Mouse (Mus musculus) lung, postnatal 4 days (tissue): Measurements from ENCODE around the gene Cacna1h.

Experiments
- DNase-seq, 2 experiments: peaks; one replicate each; pipeline ENCODE4 v3.0.0; 2021

Gene Cacna1h

DNA sequence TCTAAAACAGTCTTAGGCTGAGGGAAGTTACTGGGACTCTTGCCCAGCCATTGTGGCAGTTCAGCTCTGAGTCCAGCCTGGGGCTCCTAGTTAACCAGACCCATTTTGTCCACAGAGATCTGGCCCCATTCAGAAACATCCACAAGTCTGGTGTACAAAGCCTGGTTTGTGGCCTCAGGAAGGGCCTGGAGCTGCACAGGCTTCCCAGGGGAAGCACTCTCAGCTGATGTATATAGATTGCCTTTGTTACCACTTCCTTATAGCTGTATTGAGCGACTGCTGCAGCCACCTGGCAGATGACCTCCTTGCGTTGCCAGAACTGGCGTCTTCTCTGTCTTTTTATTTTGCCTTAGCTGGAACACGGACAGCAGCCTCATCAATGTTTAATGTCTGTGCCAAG, 11.5 kb upstream of the Cacna1h start:
- DNase-seq: no peak

DNA sequence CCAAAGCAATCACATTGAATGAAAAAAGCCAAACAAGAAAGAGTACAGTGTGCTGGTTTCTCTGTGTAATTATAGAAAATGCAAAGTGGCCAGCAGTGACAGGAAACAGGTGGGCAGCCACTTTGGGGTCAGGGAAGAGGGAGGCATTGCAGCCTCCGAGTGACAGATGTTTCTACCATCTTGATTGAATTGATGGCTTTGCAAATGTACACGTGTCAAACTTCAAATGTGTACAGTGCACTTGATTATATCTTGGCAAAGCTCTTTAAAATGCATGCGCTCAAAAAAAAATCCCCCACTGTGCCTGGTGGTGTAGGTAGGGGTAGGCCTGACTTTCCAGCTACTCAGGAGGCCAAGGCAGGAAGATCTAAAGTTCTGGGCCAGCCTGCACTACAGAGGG, 9.3 kb upstream of the Cacna1h start:
- DNase-seq: no peak

DNA sequence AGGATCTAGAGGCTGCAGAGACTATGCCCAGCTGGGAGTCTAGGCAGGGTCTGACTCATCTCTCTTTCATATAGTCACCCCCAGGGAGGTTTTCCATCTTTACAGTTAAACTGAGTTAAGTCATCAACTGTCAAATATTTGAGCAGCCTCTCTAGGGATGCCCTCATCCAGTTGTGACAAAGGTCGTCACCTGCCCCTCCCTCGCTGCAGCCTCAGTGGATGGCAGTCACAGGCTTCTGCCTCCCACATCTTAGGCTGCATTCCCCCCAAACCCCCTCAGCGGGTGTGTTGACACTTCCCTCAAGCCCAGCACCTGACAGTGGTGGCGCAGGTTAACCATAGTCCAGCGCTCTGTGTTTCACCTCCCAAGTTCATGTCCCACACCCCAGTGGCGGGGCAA, 7.8 kb upstream of the Cacna1h start:
- no peak for DNase-seq

DNA sequence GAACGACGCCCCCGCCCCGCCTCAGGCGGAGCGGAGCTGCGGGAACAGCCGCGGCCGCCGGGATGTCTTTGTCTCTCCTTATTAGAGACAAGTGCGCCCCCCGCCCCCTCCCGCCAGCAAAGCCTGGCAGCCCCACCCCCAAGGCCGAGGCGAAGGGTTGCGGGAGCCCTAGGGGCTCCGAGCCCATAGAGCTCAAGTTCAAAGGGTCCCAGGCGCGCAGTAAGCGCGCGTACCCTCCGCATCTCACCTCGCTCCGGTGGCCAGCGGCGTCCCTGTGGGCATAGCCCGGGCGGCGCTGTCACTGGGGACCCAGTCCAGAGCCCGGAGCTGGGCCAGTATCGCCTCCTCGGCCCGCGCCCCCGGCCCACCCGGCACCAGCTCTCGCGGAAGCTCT, 363 bp downstream of the Cacna1h start:
- DNase-seq: no peak

DNA sequence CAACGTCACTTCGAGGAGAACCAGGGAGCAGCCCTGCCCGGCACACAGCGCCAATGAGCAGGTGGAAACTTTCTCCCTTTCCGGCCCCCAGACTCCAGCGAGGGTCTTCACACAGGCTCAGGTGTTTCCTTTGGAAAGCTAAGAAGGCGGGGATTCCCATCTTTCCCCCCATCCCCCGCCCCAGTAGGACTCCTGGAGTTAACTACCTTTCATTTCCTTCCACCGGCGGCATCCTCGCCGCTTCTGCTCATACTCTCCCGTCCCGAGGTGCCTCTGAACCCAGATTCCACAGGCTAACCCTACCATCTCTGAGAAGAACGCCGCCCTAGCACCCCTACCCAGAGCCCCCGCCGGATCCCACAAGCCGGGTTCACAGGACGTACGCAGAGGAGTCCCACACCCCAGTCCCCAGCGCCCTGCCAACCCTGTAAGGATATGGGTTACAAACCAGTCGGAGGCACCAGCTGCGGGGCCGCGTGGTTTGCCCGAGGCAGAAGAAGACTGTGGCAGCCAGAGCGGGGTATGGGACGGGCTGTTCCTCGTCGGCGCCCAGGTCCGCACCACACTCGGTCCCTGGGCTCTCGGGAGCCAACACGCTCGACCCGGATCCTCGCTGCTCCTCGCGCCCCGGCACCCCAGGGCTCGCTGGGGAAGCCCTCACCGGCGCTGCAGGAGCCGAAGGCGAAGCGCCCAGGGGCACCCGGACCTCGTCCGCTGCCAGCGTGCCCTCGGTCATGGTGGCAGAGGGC, 976 bp downstream of the Cacna1h start:
- peak; percentile 15 to 29 for DNase-seq

DNA sequence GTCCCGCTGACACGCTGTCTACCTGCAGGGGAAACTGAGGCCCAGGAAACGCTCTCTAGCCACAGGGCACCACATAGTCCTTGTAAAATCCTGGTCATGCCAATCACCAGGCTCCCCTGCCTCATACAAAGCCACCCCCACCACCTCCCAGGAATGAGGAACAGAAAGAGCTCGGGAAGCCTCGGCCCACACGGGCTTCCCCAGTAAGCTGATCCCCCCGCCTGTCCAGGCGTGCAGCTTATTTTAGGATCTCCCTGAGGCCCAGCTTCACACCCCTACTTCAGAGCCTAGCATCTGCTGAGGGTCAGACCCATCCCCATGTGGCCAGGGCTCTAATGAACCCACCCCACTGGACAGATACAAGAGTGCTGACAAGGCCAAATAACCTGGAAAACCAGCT, 3.0 kb downstream of the Cacna1h start:
- DNase-seq: no peak

DNA sequence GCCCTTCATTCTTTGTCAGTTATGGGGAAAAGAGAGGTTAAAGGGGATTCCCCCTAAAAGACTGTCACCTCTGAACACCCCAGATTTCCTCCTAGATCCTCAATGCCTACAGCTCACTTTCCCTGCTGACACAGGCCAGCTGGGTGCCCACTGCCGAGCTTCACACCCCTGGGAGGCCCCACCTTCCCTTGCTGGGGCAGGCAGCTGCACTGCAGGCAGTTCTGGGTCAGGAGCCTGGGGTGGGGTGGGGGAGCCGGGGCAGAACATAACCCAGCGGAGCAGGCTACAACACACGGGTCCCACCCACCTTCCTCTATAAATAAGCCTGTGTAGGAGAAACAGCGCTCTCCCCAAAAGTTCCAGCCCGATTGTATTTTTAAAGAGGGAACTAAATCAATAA, 3.7 kb downstream of the Cacna1h start:
- DNase-seq: no peak

DNA sequence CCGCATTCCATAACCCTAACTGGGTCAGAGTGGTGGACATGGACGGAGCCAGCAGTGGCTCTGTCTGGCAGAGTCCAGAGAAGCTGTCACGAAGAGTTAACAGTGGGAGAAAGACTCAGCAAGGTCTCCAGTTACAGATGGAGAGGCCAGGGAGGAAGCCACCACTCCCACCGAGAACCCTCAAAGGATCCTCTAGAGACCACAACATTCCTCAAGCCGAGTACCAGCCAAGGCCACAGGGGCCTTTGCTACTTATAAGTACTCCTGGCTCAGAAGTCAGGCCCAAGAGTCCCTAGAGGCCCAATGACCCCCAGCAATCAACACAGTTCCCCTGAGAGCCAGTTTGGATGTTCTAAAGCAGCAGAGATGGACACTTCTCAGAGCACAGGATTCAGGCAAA, 4.3 kb downstream of the Cacna1h start:
- DNase-seq: no peak

DNA sequence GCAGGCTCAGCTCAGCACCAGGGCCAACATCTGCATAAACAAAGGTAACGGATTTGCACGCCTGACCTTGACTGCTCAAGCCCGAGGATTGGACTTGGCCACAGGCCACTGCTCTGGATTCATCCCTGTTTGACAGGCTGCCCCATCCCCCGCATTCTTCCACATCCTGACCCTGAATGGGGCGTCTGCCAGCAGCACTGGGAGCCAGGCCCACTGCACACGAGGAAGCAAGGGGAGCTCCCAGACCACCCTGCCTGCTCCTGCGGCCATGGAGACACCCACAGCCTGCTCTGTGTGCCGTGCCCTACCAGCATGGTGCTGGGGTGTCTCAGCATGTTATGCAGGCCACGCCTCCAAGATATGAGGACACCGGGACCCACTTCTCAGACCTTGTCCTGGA, 6.1 kb downstream of the Cacna1h start:
- DNase-seq: peak; percentile 50 to 72

DNA sequence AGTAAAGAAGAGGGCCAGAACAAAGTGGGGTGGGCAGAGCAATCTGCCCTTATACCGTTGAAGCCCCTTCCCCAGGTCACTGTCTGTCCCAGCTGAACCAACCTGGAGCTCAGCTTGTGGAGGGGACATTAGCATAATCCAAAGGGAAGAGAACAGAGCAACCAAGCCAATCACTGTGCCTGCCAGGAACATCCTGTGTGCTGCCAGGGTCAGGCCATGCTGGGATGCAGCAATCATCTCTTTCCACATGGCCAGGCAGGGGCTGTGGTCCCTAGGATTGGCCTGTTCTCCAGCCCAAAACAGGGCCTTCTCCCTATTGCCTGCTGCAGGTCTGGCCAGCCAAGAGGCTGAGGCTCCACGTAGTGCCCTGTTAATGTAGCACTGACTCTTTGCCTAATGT, 7.6 kb downstream of the Cacna1h start:
- no peak for DNase-seq

DNA sequence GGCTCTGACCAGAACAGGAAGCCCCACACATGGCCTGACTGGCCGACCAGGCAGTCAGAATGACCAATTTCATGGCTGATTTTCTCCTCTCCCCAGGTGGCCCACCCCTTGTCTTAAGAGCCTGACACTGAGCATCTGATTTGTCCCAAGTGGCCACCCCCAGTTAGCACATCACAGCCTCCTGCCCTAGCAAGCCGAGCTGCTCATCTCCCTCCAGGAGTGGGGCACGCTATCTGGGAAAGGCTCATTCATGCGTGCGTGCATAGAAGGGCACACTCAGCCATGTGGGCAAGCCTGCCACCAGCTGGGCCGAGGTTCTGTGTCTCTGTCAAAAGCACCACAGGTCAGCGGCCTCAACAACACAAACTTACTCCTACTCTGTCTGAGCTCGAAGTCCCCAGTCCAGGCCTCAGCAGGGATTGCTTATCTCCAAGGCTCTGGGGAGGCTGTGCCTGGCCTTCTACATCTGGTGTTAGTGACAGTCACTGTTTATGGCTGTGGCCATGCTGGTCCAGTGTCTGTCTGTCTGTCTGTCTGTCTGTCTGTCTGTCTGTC, 9.0 kb downstream of the Cacna1h start:
- DNase-seq: no peak

DNA sequence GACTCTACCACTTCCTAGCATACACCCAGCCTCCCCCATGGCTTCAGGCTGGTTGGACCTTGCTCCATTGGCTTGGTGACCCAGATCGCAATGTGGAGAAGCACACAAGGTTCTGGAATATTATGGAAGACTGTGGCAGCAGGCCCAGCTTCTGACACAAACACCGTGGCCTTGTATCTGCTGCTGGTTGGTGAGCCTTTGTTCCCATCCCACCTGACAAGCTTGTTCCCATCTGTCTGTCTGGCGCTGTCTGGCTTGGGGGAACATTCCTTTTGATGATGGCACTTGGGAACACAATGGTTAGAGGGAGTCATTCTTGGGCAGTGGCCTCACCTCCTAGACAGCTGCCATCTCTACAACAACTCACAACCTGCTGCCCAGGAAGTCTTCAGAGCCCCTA, 12.6 kb downstream of the Cacna1h start:
- DNase-seq: no peak

DNA sequence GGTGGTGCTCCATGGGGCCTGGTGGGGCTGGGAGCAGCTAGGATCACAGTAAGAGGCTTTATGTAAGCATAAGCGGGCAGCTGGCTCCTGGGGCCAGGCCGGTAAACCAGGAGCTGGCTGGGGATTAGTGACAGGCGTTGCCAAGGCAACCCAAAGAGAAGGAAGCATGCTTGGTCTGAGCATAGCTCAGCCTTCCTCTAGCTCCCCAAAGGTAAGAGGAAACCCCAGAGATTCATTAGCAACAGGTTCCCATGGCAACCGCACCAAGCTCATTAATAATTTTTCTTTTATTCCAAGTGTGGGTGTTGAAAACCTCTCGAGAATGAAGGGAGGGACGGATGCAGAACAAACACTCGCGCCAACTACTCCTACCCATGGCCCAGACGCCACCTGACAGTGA, 14.7 kb downstream of the Cacna1h start:
- no peak for DNase-seq

DNA sequence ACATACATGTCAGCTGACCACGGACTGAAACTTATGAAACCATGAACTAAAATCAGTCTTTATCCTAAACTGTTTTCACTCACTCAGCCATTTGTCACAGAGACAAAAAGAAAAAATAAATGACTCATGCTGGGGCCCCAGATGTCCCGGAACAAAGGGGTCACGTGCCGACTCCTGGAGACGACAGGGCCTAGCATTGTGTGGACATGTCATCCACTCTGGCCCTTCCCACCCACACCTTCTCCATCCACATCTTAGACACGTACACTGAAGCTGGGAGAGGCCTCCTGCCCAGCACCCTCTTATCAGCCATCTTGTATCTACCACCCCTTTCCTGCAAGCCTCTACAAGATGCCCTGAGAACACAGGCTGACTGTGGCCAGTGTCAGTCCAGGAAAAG, 15.6 kb downstream of the Cacna1h start:
- DNase-seq: no peak

DNA sequence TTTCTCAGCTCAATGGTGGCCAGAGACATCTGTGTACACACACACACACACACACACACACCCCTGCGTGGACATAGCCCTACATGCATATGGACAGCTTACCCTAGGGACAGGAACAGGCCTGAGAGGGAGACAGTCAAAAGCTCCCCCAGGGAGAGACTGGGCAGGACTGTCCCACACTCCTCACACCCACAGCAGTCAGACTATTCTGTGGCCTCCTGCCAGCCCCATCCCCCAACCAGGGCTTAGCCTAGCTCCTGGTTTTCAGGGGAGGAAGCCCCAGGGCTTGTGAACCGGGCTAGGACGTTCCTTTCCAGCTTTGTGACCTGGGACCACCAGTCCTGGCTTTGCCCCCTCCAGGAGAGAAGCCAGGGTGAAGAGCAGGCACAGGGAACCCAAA, 17.4 kb downstream of the Cacna1h start:
- DNase-seq: peak; percentile 22 to 40

DNA sequence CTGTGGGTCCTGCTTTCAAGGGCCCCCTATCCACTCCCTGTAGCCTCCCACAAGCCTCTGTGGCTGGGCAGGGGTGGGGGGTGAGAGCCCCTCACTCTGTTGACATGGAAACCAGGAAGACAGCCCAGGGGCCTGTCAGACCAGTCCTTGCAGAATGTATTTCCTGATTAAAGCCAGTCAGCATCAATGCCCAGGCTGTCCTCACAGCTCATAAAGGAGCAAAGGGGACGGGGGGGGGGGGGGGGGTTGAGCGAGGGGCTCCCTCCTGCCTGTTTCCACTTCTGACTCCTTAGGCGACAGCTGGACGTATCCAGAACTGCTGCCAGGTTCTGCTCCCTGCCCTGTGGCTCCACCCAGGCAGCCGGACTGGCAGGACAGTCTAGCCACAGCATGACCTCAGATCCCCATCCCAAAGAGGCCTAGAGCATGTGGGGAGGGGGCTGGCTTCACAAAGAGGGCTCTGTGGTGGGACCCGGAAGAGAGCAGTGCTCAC, 18.1 kb downstream of the Cacna1h start:
- peak in 1 of 2 experiments; percentile 42 for DNase-seq

DNA sequence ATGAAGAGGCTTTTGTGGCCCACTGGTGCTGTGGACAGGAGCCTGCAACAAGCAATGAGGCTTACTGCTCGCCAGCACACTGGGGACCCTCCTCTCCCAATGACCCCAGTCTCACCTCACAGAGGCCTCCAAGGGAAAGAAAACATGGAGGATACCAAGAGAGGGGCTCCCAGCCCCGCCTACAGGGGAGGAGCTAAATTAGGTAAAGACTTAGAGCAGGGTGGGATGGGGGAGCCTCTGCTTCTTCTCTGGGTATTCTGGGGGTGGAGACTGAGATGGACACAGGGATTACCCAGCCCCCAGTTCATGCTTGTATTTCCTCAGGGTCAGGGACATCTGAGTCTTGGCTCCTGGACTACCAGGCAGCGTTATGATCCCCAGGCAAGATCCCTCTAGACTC, 18.7 kb downstream of the Cacna1h start:
- DNase-seq: no peak

DNA sequence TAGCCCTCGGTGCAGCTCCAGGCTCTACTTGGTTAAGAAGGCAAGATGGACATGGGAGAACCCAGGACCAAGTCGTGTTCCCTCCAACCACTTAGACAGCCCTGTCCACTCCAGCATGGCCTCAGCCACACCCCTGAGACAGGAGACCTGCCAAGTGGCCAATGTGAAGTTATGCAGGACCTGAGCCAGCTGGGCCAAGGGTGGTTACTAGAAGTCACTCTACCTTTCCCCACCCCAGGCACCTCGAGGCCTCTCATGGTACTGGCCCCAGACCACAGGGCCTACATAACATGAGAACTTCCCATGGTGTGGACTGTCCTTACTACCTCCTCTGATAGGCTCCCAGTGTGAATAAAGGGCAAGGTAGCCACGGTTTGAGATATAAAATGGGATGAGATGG, 19.4 kb downstream of the Cacna1h start:
- DNase-seq: no peak

DNA sequence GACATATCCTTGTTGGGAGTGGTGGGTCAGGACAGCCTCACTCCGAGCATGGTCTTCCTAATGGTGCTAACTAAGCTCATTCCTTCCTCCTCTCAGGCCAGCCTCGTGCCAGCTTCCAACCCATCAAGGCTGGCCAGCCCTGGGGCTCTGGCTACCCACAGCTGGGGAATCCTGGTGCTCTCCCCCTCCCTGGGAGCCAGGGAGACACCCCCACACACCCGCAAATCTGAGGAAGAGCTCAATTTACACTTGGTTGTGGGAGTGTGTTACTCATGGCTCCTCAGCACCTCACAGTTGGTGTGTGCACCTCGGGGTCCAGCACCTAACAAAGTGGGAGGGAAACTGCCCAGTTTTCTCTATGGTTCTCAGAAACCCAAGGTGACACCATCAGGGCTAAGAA, 22.3 kb downstream of the Cacna1h start:
- DNase-seq: no peak

DNA sequence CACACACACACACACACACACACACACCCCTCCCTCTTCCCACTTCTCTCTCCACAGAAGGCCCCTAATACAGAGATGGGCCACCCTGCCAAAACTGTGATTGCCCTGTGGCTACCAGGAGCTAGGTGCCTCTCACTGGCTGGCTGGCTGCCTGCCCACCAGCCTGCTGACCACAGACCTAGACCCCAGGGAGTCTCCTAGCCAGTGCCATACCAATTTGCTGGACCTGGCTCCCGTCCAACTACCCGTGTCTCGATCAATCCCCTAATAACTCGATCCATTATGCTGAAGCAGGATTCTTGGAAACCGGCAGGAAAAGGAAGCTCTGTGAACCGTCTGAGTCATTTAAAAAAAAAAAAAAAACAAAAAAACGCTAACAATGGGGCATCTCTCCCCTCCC, 22.8 kb downstream of the Cacna1h start:
- DNase-seq: no peak

DNA sequence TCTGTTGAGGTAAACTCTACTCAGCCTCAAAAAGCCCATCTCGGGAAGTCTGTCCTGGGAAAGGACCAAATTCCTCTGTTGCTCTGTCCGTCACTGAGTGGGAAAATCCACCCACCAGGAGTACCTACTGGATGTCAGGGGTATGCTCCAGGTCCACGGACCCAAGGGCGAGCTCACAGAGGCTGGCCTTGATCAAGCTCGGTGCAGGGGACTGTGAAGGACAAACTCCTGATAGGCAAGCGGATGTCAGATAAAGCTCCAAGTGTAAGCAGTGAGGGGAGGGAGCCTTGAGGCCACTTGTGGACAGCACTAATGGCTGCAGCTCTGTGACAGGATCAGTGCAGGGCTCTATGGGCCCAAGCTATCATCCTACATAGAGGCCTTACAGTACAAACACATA, 23.4 kb downstream of the Cacna1h start:
- DNase-seq: no peak

DNA sequence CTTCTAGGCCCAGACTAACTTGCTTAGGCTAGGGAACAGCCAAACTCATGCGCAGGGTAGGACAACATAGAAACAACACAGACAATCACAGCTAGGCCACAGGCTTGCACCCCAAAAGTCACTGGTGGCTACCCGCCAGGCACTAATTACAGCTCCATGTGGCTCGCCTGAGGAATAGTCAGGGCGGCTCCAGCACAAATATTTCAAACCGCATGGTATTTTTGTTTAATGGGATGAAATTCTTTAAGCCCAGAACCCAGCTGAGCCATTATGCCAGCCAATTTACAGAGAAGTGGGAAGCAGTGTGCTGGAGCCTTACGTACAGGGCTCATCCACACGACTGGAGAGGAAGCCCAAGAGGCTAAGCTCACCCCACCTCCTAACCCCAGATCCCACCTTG, 24.0 kb downstream of the Cacna1h start:
- no peak for DNase-seq

DNA sequence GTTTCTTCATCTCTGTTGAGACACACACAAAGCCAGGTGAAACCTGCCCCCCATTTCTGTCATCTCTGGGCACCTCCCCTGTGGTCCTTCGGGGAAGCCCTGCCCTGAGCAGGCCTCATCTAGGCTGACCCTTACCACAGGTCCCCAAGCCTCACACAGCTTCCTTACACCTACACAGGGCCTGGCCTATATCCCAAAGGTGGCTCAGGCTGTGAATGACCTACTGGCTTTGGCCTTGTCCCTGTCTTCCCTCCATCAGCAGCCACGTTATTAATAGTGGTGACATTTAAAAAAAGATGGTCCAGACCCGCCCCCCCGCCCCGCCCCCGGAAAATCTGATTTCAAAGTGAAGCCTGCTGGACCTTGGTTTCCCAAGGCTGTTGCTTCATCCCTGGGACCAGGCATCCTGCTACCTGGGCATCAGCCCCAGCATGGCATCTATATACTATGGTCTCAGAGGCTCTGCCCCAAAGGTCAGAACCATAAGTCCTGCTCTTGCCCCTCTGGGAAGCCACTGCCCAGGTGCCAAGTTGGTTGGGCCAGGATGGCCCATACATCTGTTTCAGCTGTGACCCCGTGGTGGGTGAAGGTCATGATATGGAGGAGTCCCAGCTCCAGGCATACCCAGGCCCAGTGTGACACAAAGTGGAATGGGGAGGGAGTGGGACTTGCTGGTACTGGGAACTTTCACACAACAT, 25.1 kb downstream of the Cacna1h start:
- no peak for DNase-seq

DNA sequence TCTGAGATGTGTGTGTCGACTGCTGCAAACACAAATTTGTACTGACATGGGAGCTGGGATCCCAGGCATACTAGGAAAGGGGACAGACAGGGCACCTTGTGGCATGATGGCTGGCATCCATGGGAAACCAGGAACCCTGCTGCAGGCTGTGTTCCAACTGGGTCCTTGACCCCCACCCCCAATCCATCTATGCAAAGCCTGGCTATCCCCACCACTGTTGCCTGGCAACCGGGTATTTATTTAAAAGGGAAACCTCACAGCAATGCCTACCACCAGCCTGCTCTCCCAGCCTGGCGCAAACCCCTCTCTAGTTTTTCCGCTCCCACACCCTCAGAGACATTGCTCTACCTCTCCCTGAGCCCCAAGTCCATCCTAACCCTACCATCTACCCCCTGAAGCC, 26.2 kb downstream of the Cacna1h start:
- DNase-seq: no peak
